Mouse (Mus musculus) gastrocnemius, adult 18-20 months (tissue): Measurements from ENCODE around the gene Agrn. TPM values are rescaled to one million over a fixed set of nuclear protein-coding genes. Genes with fewer than 3 reads are reported as not detected.
A peak's percentile ranks its signal among the peaks of the same experiment; 100 is the strongest.

ENCODE experiments used
- DNase-seq: peaks from one replicate; pipeline ENCODE4 v3.0.0; 2021; ENCODE audit warnings: low spot score
- total RNA-seq, 2 experiments: library from RNA; stranded (reverse); gene quantifications; 2 replicates each; pipeline ENCODE4 v1.2.3; 2021

Agrn gene
- total RNA-seq, 2 experiments from 2014 or later: 4.8 to 5.6 TPM

- peak; percentile 75 for DNase-seq
Observed at GRCm38 (mm10) chr4:156203001-156203412, 5.7 kb upstream of the Agrn start, which contains the start of gene AW011738. AW011738 (plus strand) TSS chr4:156203304.

GRCm38 (mm10) chr4:156202462-156202893 lies 5.2 kb upstream of the Agrn start:
- DNase-seq: no peak

- no peak for DNase-seq
Observed at GRCm38 (mm10) chr4:156200623-156201475, 3.6 kb upstream of the Agrn start, which contains the start of gene Isg15. Isg15 (minus strand) TSS chr4:156200818.

- DNase-seq: peak; percentile 88
Observed at GRCm38 (mm10) chr4:156197829-156198205, 529 bp upstream of the Agrn start.

- DNase-seq: peak; percentile 20
Observed at GRCm38 (mm10) chr4:156195927-156196870, 1.1 kb downstream of the Agrn start.

- DNase-seq: no peak
Observed at GRCm38 (mm10) chr4:156194346-156194745, 2.9 kb downstream of the Agrn start.

GRCm38 (mm10) chr4:156193906-156194305 lies 3.4 kb downstream of the Agrn start:
- no peak for DNase-seq

GRCm38 (mm10) chr4:156193200-156193590 lies 4.1 kb downstream of the Agrn start:
- DNase-seq: no peak

GRCm38 (mm10) chr4:156192421-156193199 lies 4.7 kb downstream of the Agrn start:
- no peak for DNase-seq

GRCm38 (mm10) chr4:156188811-156189323 lies 8.4 kb downstream of the Agrn start:
- DNase-seq: no peak

- DNase-seq: no peak
Observed at GRCm38 (mm10) chr4:156188162-156188810, 9.0 kb downstream of the Agrn start.

- DNase-seq: no peak
Observed at GRCm38 (mm10) chr4:156185950-156186850, 11.1 kb downstream of the Agrn start.

GRCm38 (mm10) chr4:156185456-156185949 lies 11.8 kb downstream of the Agrn start:
- DNase-seq: no peak

- no peak for DNase-seq
Observed at GRCm38 (mm10) chr4:156184291-156184954, 12.9 kb downstream of the Agrn start.

GRCm38 (mm10) chr4:156183747-156184146 lies 13.5 kb downstream of the Agrn start:
- no peak for DNase-seq

- DNase-seq: no peak
Observed at GRCm38 (mm10) chr4:156177630-156178029, 19.7 kb downstream of the Agrn start.

GRCm38 (mm10) chr4:156171828-156172227 lies 25.5 kb downstream of the Agrn start:
- DNase-seq: no peak

GRCm38 (mm10) chr4:156169129-156169528 lies 28.2 kb downstream of the Agrn start:
- DNase-seq: no peak

GRCm38 (mm10) chr4:156168611-156169010 lies 28.7 kb downstream of the Agrn start:
- no peak for DNase-seq
